Mouse (Mus musculus): ENCODE results near the gene Insig2. TPM values are rescaled to one million over a fixed set of nuclear protein-coding genes. Genes with fewer than 3 reads are reported as not detected.

Insig2 gene
- polyA plus RNA-seq, 1 experiment from 2014 or later: 31.8 TPM

- Histone ChIP-seq H3K9me3 (ENCODE audit: control insufficient read depth, low read length) (no peaks in the 10 kb centered on the region), H3K4me3 (ENCODE audit: low read depth, low read length) (no peak overlapping the region), H3K4me1 (ENCODE audit: control insufficient read depth, insufficient read depth, low read length) (peaks cover 2% of the 10 kb centered on the region; the same call in 1 of the 2 replicates), H3K27me3 (replicated peaks; ENCODE audit: control insufficient read depth, insufficient read depth, low read length) (no peaks in the 10 kb centered on the region), H3K36me3 (ENCODE audit: control insufficient read depth, insufficient read depth, low read length) (peaks cover 28% of the 10 kb centered on the region), H3K27ac (replicated peaks; ENCODE audit: low read depth, low read length) (no peak overlapping the region), H3K9ac (ENCODE audit: low read depth, low read length) (no peak overlapping the region), H3K4me2 (ENCODE audit: low read depth, low read length) (no peak overlapping the region)
- WGBS: 86% methylated on average over 1 of the region's 1 CpGs
- DNase-seq (ENCODE audit: low spot score): no peak
- ATAC-seq (ENCODE audit: low read depth): no peak
Measured at GRCm38 (mm10) chr1:121313181-121313580, 19.2 kb downstream of the Insig2 start.

GRCm38 (mm10) chr1:121312326-121312725 lies 20.1 kb downstream of the Insig2 start:
- DNase-seq (ENCODE audit: low spot score): no peak
- peaks cover 2% of the 10 kb centered on the region; the same call in 1 of the 2 replicates for H3K4me1 ChIP-seq (ENCODE audit: control insufficient read depth, insufficient read depth, low read length)
- whole genome bisulfite sequencing: 92% methylated on average over 4 of the region's 4 CpGs

GRCm38 (mm10) chr1:121296717-121297255 lies 35.6 kb downstream of the Insig2 start:
- no peaks in the 10 kb centered on the region for H3K36me3 ChIP-seq (ENCODE audit: control insufficient read depth, insufficient read depth, low read length)
- H3K27ac ChIP-seq (replicated peaks; ENCODE audit: low read depth, low read length): no peak overlapping the region
- 84% methylated on average over 5 of the region's 5 CpGs for WGBS
- ATAC-seq (ENCODE audit: low read depth) (no peak), DNase-seq (ENCODE audit: low spot score) (no peak)
- H3K9me3 ChIP-seq (ENCODE audit: control insufficient read depth, low read length): no peaks in the 10 kb centered on the region
- H3K4me1 ChIP-seq (ENCODE audit: control insufficient read depth, insufficient read depth, low read length): no peaks in the 10 kb centered on the region
- no peak overlapping the region for H3K4me3 ChIP-seq (ENCODE audit: low read depth, low read length)
- no peak overlapping the region for H3K9ac ChIP-seq (ENCODE audit: low read depth, low read length)
- no peaks in the 10 kb centered on the region for H3K27me3 ChIP-seq (replicated peaks; ENCODE audit: control insufficient read depth, insufficient read depth, low read length)
- no peak overlapping the region for H3K4me2 ChIP-seq (ENCODE audit: low read depth, low read length)

More at GRCm38 (mm10) chr1:121312326-121312725, 20.1 kb downstream of the Insig2 start:
- Histone ChIP-seq H3K9ac (ENCODE audit: low read depth, low read length) (no peak overlapping the region), H3K4me2 (ENCODE audit: low read depth, low read length) (no peak overlapping the region), H3K9me3 (ENCODE audit: control insufficient read depth, low read length) (no peaks in the 10 kb centered on the region), H3K27me3 (replicated peaks; ENCODE audit: control insufficient read depth, insufficient read depth, low read length) (no peaks in the 10 kb centered on the region), H3K4me3 (ENCODE audit: low read depth, low read length) (no peak overlapping the region), H3K27ac (replicated peaks; ENCODE audit: low read depth, low read length) (no peak overlapping the region), H3K36me3 (ENCODE audit: control insufficient read depth, insufficient read depth, low read length) (peaks cover 27% of the 10 kb centered on the region)
- no peak for ATAC-seq (ENCODE audit: low read depth)

DNA sequence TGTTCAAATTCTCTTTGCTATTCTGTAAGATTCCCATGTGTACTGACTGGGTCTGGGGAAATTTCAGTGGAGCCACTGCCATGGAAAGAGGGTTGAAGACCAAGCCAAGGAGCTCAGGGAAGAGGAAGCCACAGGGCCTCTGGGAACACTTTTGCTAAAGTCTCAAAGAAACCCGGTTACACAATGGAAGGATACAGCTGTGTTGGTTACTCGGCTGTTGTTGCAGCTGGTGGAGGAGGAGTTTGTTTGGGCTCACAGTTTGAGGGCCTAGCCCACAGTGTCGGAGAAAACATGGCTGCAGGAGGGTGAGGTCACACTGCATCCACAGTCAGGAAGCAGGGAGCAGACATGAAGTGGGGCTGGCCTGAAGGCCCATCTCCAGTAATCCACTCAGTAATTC lies 38.8 kb downstream of the Insig2 start:
- H3K27ac ChIP-seq (replicated peaks; ENCODE audit: low read depth, low read length): no peak overlapping the region
- DNase-seq (ENCODE audit: low spot score): no peak
- no peak overlapping the region for H3K4me3 ChIP-seq (ENCODE audit: low read depth, low read length)
- no peaks in the 10 kb centered on the region for H3K9me3 ChIP-seq (ENCODE audit: control insufficient read depth, low read length)
- H3K27me3 ChIP-seq (replicated peaks; ENCODE audit: control insufficient read depth, insufficient read depth, low read length): no peaks in the 10 kb centered on the region
- WGBS: 54% methylated on average over 3 of the region's 3 CpGs
- no peak overlapping the region for H3K4me2 ChIP-seq (ENCODE audit: low read depth, low read length)
- no peaks in the 10 kb centered on the region; the same call in 1 of the 2 replicates for H3K4me1 ChIP-seq (ENCODE audit: control insufficient read depth, insufficient read depth, low read length)
- H3K36me3 ChIP-seq (ENCODE audit: control insufficient read depth, insufficient read depth, low read length): no peaks in the 10 kb centered on the region
- no peak for ATAC-seq (ENCODE audit: low read depth)
- no peak overlapping the region for H3K9ac ChIP-seq (ENCODE audit: low read depth, low read length)

DNA sequence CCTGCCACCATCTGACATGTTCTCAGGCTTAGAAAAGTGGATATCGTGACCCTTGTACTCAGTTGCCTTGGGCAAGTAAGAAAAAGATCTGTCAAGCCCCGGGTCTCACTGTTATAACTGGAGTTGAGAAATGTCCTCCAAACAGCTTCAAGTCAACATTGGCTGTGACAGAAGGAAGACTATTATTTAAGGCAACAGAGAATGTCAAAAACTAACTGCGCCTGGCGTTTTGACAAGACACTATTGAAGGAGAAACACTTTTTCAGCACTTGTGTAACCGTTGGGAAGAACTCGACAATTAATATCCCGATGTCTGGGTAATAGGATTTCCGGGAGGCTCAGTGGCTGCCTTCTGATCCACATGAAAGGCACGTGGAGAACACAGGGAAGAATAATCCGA lies 41.5 kb downstream of the Insig2 start:
- Histone ChIP-seq H3K9me3 (ENCODE audit: control insufficient read depth, low read length) (no peaks in the 10 kb centered on the region), H3K36me3 (ENCODE audit: control insufficient read depth, insufficient read depth, low read length) (no peaks in the 10 kb centered on the region), H3K4me2 (ENCODE audit: low read depth, low read length) (no peak overlapping the region), H3K4me1 (ENCODE audit: control insufficient read depth, insufficient read depth, low read length) (no peaks in the 10 kb centered on the region; the same call in 1 of the 2 replicates), H3K9ac (ENCODE audit: low read depth, low read length) (no peak overlapping the region), H3K4me3 (ENCODE audit: low read depth, low read length) (no peak overlapping the region), H3K27me3 (replicated peaks; ENCODE audit: control insufficient read depth, insufficient read depth, low read length) (no peaks in the 10 kb centered on the region), H3K27ac (replicated peaks; ENCODE audit: low read depth, low read length) (no peak overlapping the region)
- no peak for DNase-seq (ENCODE audit: low spot score)
- ATAC-seq (ENCODE audit: low read depth): no peak
- 78% methylated on average over 10 of the region's 10 CpGs for WGBS

GRCm38 (mm10) chr1:121290340-121290739 lies 42.0 kb downstream of the Insig2 start:
- DNase-seq (ENCODE audit: low spot score) (no peak), ATAC-seq (ENCODE audit: low read depth) (no peak)
- no peak overlapping the region for H3K4me3 ChIP-seq (ENCODE audit: low read depth, low read length)
- 53% methylated on average over 5 of the region's 5 CpGs for WGBS
- H3K36me3 ChIP-seq (ENCODE audit: control insufficient read depth, insufficient read depth, low read length): no peaks in the 10 kb centered on the region
- H3K9me3 ChIP-seq (ENCODE audit: control insufficient read depth, low read length): no peaks in the 10 kb centered on the region
- H3K4me2 ChIP-seq (ENCODE audit: low read depth, low read length): no peak overlapping the region
- no peak overlapping the region for H3K27ac ChIP-seq (replicated peaks; ENCODE audit: low read depth, low read length)
- no peaks in the 10 kb centered on the region for H3K27me3 ChIP-seq (replicated peaks; ENCODE audit: control insufficient read depth, insufficient read depth, low read length)
- no peaks in the 10 kb centered on the region; the same call in 1 of the 2 replicates for H3K4me1 ChIP-seq (ENCODE audit: control insufficient read depth, insufficient read depth, low read length)
- no peak overlapping the region for H3K9ac ChIP-seq (ENCODE audit: low read depth, low read length)

GRCm38 (mm10) chr1:121284197-121284596 lies 48.2 kb downstream of the Insig2 start:
- 87% methylated on average over 2 of the region's 2 CpGs for WGBS
- no peak for ATAC-seq (ENCODE audit: low read depth)
- DNase-seq (ENCODE audit: low spot score): peak; percentile 16

DNA sequence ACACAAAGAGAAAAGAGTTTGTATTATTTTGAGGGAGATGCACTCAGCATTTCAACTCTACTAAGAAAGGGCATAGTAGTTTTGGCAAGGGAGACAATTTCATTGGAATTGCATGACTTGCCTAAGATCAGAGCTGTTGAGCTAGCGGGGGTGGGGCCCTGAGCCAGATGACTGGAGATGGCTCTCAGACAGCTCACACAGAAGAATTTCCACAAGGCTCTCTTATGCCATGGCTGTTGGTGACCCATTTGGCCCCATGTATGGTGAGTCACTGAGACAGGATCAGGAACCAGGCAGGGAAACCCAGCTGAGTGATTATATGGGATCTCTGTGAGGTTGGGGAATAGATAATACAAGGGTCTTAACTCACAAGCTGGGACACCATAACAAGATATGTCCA lies 51.9 kb downstream of the Insig2 start:
- Histone ChIP-seq H3K4me3 (ENCODE audit: low read depth, low read length) (no peak overlapping the region), H3K4me1 (ENCODE audit: control insufficient read depth, insufficient read depth, low read length) (no peaks in the 10 kb centered on the region), H3K36me3 (ENCODE audit: control insufficient read depth, insufficient read depth, low read length) (no peaks in the 10 kb centered on the region), H3K9me3 (ENCODE audit: control insufficient read depth, low read length) (no peaks in the 10 kb centered on the region), H3K9ac (ENCODE audit: low read depth, low read length) (no peak overlapping the region), H3K4me2 (ENCODE audit: low read depth, low read length) (no peak overlapping the region), H3K27ac (replicated peaks; ENCODE audit: low read depth, low read length) (no peak overlapping the region), H3K27me3 (replicated peaks; ENCODE audit: control insufficient read depth, insufficient read depth, low read length) (no peaks in the 10 kb centered on the region)
- DNase-seq (ENCODE audit: low spot score) (no peak), ATAC-seq (ENCODE audit: low read depth) (no peak)
- WGBS: 96% methylated on average over 1 of the region's 1 CpGs

More at GRCm38 (mm10) chr1:121284197-121284596, 48.2 kb downstream of the Insig2 start:
- Histone ChIP-seq H3K36me3 (ENCODE audit: control insufficient read depth, insufficient read depth, low read length) (no peaks in the 10 kb centered on the region), H3K27ac (replicated peaks; ENCODE audit: low read depth, low read length) (no peak overlapping the region), H3K4me3 (ENCODE audit: low read depth, low read length) (no peak overlapping the region), H3K4me2 (ENCODE audit: low read depth, low read length) (no peak overlapping the region), H3K4me1 (ENCODE audit: control insufficient read depth, insufficient read depth, low read length) (no peaks in the 10 kb centered on the region), H3K9ac (ENCODE audit: low read depth, low read length) (no peak overlapping the region), H3K27me3 (replicated peaks; ENCODE audit: control insufficient read depth, insufficient read depth, low read length) (no peaks in the 10 kb centered on the region), H3K9me3 (ENCODE audit: control insufficient read depth, low read length) (no peaks in the 10 kb centered on the region)

- ATAC-seq (ENCODE audit: low read depth) (no peak), DNase-seq (ENCODE audit: low spot score) (no peak)
- no peak overlapping the region for H3K9ac ChIP-seq (ENCODE audit: low read depth, low read length)
- H3K4me1 ChIP-seq (ENCODE audit: control insufficient read depth, insufficient read depth, low read length): no peaks in the 10 kb centered on the region
- H3K4me2 ChIP-seq (ENCODE audit: low read depth, low read length): no peak overlapping the region
- no peak overlapping the region for H3K4me3 ChIP-seq (ENCODE audit: low read depth, low read length)
- WGBS: 74% methylated on average over 3 of the region's 3 CpGs
- H3K27me3 ChIP-seq (replicated peaks; ENCODE audit: control insufficient read depth, insufficient read depth, low read length): no peaks in the 10 kb centered on the region
- no peaks in the 10 kb centered on the region for H3K36me3 ChIP-seq (ENCODE audit: control insufficient read depth, insufficient read depth, low read length)
- H3K9me3 ChIP-seq (ENCODE audit: control insufficient read depth, low read length): no peaks in the 10 kb centered on the region
- no peak overlapping the region for H3K27ac ChIP-seq (replicated peaks; ENCODE audit: low read depth, low read length)
Measured at GRCm38 (mm10) chr1:121278370-121278769, 54.0 kb downstream of the Insig2 start.
